Mouse (Mus musculus) neutrophil, adult 59 days (primary cell): ENCODE results near the gene Ftsj3. TPM values are rescaled to one million over a fixed set of nuclear protein-coding genes. Genes with fewer than 3 reads are reported as not detected.

Experiments used
- total RNA-seq, 2 experiments: library from RNA; stranded (reverse); gene quantifications; 1 replicate in 1 of 2; 2 replicates in 1 of 2; pipeline ENCODE4 v1.2.4; 2023

Gene Ftsj3
- 10 to 100 TPM; 20.8 to 20.9 TPM for total RNA-seq

DNA sequence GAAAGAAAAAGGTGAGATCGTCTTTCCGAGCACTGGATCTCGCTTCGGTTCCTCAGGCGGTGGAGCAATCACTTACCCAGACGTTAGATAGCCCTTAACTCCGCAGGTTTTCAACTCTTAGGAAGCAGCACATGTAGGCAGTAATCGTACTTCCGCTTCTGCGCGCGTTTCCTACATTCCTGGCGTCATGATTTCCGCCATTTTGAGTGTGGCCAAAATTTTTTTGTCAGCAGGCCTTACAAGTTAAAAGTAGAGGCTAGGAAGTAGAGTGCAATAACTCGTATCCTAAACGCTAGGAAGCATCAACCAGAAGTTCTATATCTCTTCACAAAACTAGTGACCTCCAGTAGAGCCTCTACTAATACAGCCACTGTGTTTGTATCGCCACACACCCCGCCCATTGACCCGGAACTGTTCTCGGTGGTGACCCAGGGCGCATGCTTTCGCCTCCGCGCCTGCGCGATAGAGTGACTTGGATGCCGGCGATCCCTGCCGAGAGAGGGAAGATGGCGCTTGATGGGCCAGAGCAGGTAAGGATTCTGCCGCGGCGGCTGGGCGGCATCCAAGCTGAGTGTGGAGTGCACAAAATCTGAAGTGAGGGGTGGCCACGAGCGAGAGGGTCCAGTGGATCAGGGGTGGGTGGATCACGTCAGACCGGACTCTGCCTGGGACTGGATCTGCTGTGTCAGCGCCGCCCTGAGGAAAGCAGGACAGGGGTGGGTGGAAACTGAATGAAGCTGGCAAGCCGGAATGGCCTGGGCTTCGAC lies at the start of gene Ftsj3, which contains the start of gene Psmc5:
Gene Ftsj3, minus strand, starts transcription at position 395 of the 767 bp plus-strand sequence.
Gene Psmc5, plus strand, starts transcription at position 470 of the 767 bp plus-strand sequence.

GRCm38 (mm10) chr11:106301765-106302164 lies 45.9 kb upstream of the Ftsj3 start, which contains the start of gene Gh:
Gene Gh (minus strand): TSS chr11:106301865.

DNA sequence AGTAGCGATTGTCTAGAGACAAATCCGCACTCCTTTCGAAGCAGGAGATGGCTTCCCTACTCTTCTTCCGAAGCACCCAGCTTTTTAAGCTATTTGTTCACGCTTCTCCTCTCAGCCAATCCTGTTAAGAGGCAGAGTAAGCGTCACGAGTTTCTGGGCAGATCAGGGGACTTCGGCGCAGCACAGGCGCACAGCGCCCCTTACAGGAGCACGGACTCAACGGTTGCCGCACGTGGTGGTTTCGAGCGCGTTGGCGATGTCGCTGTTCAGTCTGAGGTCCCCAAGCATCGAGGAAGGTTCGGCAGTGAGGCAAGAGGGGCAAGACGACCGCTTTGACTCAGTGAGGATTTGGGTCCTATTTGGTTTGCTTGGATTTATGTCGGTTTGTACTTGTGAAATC lies 20.6 kb upstream of the Ftsj3 start, which contains the start of gene Tcam1:
Gene Tcam1, plus strand, starts transcription at position 219 of the 400 bp plus-strand sequence.

GRCm38 (mm10) chr11:106272644-106273310 lies 16.9 kb upstream of the Ftsj3 start, which contains the start of gene Smarcd2:
Gene Smarcd2 (minus strand): TSS chr11:106272972.

DNA sequence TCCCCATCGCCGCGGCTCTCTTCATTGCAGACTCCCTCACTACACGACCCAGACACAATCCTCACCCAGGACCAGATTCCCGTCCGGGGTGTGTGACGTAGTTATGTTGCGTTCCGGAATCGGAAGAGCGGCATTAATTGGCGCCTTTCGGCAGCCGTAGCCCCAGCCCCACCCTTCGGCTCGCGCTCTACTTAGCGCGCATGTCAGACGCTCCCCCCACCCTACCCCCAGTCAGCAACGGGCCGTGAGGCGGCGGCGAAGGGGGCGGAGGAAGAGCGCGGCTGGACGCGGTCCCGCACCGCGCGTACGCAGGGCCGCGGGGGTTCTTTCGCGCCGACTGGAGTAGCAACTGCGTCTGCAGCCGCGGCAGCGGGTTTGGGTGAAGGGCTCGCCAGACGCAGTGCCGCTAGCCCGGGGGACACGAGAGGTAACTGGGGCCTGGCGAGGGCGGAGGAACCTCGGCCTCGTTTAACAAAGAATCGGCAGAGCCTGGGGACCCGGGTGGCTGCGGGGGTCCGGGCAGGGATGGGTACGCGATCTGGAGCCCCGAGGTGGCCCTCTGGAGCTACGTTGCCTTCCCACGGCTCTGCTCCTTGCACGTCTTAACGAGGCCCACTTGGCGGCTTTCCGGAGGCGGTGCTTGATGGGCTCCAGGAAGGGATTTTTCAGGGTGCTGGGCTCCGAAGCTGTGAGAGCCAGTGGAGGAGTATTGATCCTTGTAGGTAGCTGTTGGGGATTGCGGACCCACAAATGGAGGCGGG lies 39.0 kb downstream of the Ftsj3 start, which contains the start of gene Ddx42:
Gene Ddx42, plus strand, starts transcription at position 197 of the 761 bp plus-strand sequence.

DNA sequence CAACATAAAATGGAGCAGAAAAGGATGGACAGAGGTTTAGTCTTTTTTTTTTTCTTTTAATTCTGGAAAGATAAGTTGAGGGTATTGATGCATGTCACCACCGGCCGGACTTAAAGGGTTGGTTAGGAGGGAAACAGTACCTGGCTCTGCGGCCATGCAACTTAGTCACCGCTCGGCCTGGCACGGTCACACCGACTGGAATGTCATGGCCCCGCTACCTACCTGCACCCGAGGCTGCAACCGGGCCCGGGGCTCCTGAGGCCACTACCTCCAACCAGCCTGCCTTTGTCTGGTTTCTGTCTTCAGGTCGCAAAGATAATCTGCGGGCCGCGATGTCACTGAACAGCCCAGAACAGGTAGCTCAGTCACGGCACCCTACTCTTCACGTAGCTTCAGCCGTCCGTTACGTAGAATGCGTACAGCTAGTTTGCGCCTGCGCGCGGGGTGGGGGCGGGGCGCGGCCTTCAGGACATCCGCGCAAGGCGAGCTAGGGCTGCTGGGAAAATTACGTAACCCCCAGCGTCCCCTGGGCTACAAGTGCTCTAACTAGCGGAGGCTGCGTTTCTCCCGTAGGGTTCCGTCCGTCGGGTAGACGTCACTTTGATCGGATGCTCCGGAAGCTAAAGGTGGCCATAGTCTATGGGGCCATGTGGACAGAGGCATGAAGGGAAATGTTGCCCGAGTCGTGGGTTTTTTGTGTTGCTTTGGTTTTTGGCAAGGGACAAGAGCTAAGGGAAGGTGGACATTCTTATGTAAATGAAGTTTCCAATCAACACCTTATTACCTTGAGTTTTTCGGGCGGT lies 39.8 kb downstream of the Ftsj3 start, which contains the start of gene Ccdc47:
Gene Ccdc47, minus strand, starts transcription at position 418 of the 803 bp plus-strand sequence.

GRCm38 (mm10) chr11:106202123-106202465 lies 53.8 kb downstream of the Ftsj3 start, which contains the start of gene Strada:
Gene Strada (minus strand): TSS chr11:106202168.

Other genes starting within 250 kb of the Ftsj3 start
- not detected for gene Kcnh6, start 248.0 kb downstream of the Ftsj3 start, total RNA-seq
- gene Dcaf7, start 219.2 kb downstream of the Ftsj3 start, total RNA-seq = 10 to 100 TPM; 48.1 to 54.6 TPM
- 1 to 10 TPM; 5.8 to 5.9 TPM for gene Taco1, start 190.0 kb downstream of the Ftsj3 start, total RNA-seq
- gene Map3k3, start 171.5 kb downstream of the Ftsj3 start, total RNA-seq = 100 to 1,000 TPM; 195 to 202 TPM
- gene Gm10840, start 95.2 kb downstream of the Ftsj3 start, total RNA-seq = 1 to 10 TPM; 1.7 to 5.7 TPM
- gene Limd2, start 95.2 kb downstream of the Ftsj3 start, total RNA-seq = 100 to 1,000 TPM; 442 to 451 TPM
- gene Strada, start 53.9 kb downstream of the Ftsj3 start, total RNA-seq = 10 to 100 TPM; 21.5 to 24.7 TPM
- gene Ccdc47, start 39.7 kb downstream of the Ftsj3 start, total RNA-seq = 10 to 100 TPM; 30.8 to 41.2 TPM
- gene Ddx42, start 39.2 kb downstream of the Ftsj3 start, total RNA-seq = 10 to 100 TPM; 34.5 to 35.3 TPM
- 10 to 100 TPM; 28.5 to 35.0 TPM for gene Psmc5, start 75 bp upstream of the Ftsj3 start, total RNA-seq
- 10 to 100 TPM; 91.3 to 96.2 TPM for gene Smarcd2, start 16.9 kb upstream of the Ftsj3 start, total RNA-seq
- gene Tcam1, start 20.6 kb upstream of the Ftsj3 start, total RNA-seq = under 1 TPM; 0.11 to 0.22 TPM
- gene Gh, start 45.8 kb upstream of the Ftsj3 start, total RNA-seq = not detected
- gene Cd79b, start 58.7 kb upstream of the Ftsj3 start, total RNA-seq = 10 to 100 TPM; 13.0 to 25.4 TPM
- under 1 TPM; 0.04 TPM for gene Scn4a, start 97.2 kb upstream of the Ftsj3 start, total RNA-seq
- not detected for gene Prr29, start 109.4 kb upstream of the Ftsj3 start, total RNA-seq
- gene Icam2, start 132.0 kb upstream of the Ftsj3 start, total RNA-seq = 10 to 100 TPM; 15.7 to 19.1 TPM
- 10 to 100 TPM; 41.0 to 52.8 TPM for gene Ern1, start 231.8 kb upstream of the Ftsj3 start, total RNA-seq